Mouse (Mus musculus): Measurements from ENCODE around the gene Tmco4.

GRCm38 (mm10) chr4:139075041-139075711, 102.5 kb downstream of the Tmco4 start, which contains the start of gene Htr6:
- TF ChIP-seq GATA1 (IDR thresholded peaks at IDR 0.05; ENCODE audit: borderline replicate concordance, low read length): no peak
- TF ChIP-seq FLI1 (IDR thresholded peaks at IDR 0.05; ENCODE audit: low read length): no peak
